Mouse (Mus musculus) G1E (cell line): ENCODE data around the gene Gm6614. TPM values are rescaled to one million over a fixed set of nuclear protein-coding genes. Genes with fewer than 3 reads are reported as not detected.
"Not testable (repeated sequence)": the region's sequence is repeated elsewhere in the genome, so short reads cannot be mapped to it uniquely, and the experiment has no call there.

ENCODE experiments used
- ATAC-seq: 2 replicates; pipeline ENCODE4 v1.8.0; 2016; ENCODE audit warnings: mild to moderate bottlenecking; ENCODE audit not compliant: insufficient number of reproducible peaks, poor library complexity, low FRiP score, severe bottlenecking; ENCODE audit errors: extremely low read depth
- DNase-seq: peaks from one replicate; pipeline ENCODE4 v3.0.0; 2012; ENCODE audit warnings: low spot score
- H3K27me3 ChIP-seq: 2 replicates; pipeline ENCODE4 v1.6.1; 2012; ENCODE audit warnings: mild to moderate bottlenecking, low read length, inconsistent platforms; ENCODE audit not compliant: insufficient read depth
- H3K36me3 ChIP-seq: replicated peaks from 2 replicates; pipeline ENCODE3; 2012; ENCODE audit warnings: mild to moderate bottlenecking, inconsistent platforms
- H3K4me1 ChIP-seq: 2 replicates; pipeline ENCODE4 v1.6.1; 2012; ENCODE audit warnings: low read depth, low read length, inconsistent platforms, mixed read lengths; ENCODE audit not compliant: insufficient read depth
- H3K4me3 ChIP-seq: 2 replicates; pipeline ENCODE4 v1.5.1; 2012; ENCODE audit warnings: low read depth, mild to moderate bottlenecking, inconsistent platforms, low read length, moderate library complexity, mixed read lengths
- H3K9me3 ChIP-seq: replicated peaks from 2 replicates; pipeline ENCODE4 v1.6.1; 2012; ENCODE audit warnings: inconsistent platforms
- CTCF ChIP-seq: IDR thresholded peaks from 2 replicates; pipeline ENCODE4 v1.5.1; 2012; ENCODE audit warnings: low read depth, low read length, inconsistent platforms, mixed read lengths
- GATA1 ChIP-seq: IDR thresholded peaks from 2 replicates; pipeline ENCODE4 v1.6.1; 2012; ENCODE audit warnings: borderline replicate concordance, low read length, inconsistent platforms, mixed read lengths
- GATA2 ChIP-seq: IDR thresholded peaks from 2 replicates; pipeline ENCODE4 v1.6.1; 2012; ENCODE audit warnings: low read depth, low read length, inconsistent platforms, borderline replicate concordance
- POLR2AphosphoS5 ChIP-seq: IDR thresholded peaks from 2 replicates; pipeline ENCODE4 v1.6.1; 2012; ENCODE audit warnings: low read depth, low read length, inconsistent platforms; ENCODE audit not compliant: insufficient replicate concordance
- TAL1 ChIP-seq: conservative IDR thresholded peaks from 2 replicates; pipeline ENCODE4 v1.6.1; 2012; ENCODE audit warnings: low read depth, low read length, inconsistent platforms, mixed read lengths
- polyA plus RNA-seq: library from polyadenylated mRNA; stranded (reverse); fragments of >175 nt; gene quantifications from 2 replicates; pipeline ENCODE4 v1.2.3, GENCODE M21; 2012
- total RNA-seq, 2 experiments: library from RNA; stranded (forward) in 1 of 2; stranded (reverse) in 1 of 2; fragments of 200-1000 nt in 1 of 2; fragments of >200 nt in 1 of 2; fragmentation: Nextera tagmentation in 1 of 2; gene quantifications; 2 replicates each; pipeline ENCODE4 v1.2.3; 2014 to 2017

Gene Gm6614
- total RNA-seq (2014; fragmentation: Nextera tagmentation) = not detected in 2 replicates
- total RNA-seq (2017) = 0.05 TPM in 1 of 2 replicates, not detected in the other
- not detected in 2 replicates for polyA plus RNA-seq

DNA sequence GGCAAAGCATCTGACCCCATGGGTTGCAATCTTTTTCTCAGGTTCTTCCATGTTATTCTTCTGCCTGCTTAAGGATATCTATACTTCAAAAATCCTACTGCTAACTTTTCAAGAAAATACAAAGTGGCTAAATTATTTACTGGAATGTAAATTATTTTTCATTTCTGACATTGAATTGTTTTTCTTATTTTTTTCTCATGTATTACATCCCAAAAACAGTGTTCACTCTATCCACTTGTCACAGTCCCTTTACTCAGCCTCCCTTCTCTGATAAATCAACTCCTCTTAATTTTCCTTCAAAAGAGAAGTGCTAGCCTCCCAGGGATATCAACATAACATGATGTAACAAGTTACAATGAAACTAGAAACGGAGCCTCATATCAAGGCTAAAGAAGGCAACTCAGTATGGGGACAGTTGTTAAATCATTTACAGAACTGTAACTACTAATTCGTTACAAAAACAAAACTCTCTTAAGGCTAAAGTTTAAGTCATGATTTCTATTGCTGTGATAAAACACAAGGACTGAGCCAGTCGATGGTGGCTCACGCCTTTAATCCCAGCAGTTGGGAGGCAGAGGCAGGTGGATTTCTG is at the start of gene Gm6614:
Gm6614 (minus strand) TSS at position 51 of the 592 bp plus-strand sequence.
- DNase-seq = no peak
- TF ChIP-seq TAL1 (no peak), CTCF (no peak), GATA2 (no peak), POLR2AphosphoS5 (no peak), GATA1 (no peak)

DNA sequence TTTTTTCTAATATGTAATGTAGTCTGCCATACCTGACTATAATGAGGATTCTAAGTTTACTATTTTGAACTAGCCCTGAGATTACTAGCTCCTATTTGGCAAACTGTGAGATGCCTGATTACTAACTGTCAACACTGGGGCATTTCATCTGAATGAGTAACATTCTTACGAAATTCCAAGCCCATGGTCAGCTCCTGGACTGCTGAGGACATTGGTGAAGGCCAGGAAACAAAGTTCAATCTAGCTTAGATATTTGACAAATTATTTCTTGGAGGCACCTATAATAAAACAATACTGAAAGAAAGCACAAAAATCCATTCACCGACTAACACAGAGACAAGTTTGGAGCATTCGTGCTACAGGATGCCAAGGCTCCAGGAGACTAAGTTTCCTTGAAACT is 47.1 kb upstream of the Gm6614 start:
- not testable (repeated sequence) for H3K4me3 ChIP-seq, H3K27me3 ChIP-seq, H3K4me1 ChIP-seq, DNase-seq, H3K36me3 ChIP-seq, H3K9me3 ChIP-seq, ATAC-seq

More for the DNA sequence above, at the start of gene Gm6614:
- Histone ChIP-seq H3K4me1 (no peaks in the 10 kb centered on the region), H3K4me3 (no peak within 1 kb of the TSS), H3K9me3 (no peaks in the 10 kb centered on the region), H3K36me3 (no peaks in the 10 kb centered on the region), H3K27me3 (no peaks in the 10 kb centered on the region)
- no peak for ATAC-seq

DNA sequence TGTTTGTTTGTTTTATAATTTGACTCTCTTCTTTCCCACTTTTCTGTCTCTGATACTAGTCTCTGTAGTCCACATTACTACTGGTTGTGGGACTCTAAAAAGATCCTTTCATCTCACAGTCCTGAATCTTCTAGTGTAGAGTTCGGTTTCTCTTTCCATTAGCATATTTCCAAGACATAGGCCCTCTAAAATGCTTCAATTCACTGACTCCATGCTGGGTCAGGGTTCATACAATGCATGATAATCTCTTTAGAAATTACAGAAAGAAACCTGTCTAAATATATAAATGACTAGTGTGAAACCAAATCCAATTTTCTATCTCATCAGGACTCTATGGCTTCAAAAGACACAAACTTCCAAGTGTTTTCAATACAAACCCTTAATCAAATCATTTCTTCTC is 36.5 kb upstream of the Gm6614 start:
- DNase-seq (no peak), ATAC-seq (no peak)
- Histone ChIP-seq H3K4me3 (no peak overlapping the region), H3K36me3 (no peaks in the 10 kb centered on the region), H3K9me3 (no peaks in the 10 kb centered on the region), H3K4me1 (no peaks in the 10 kb centered on the region), H3K27me3 (no peaks in the 10 kb centered on the region)
- TF ChIP-seq POLR2AphosphoS5 = no peak
- TF ChIP-seq GATA2 = no peak
- TF ChIP-seq GATA1 = no peak
- TF ChIP-seq TAL1 = no peak
- no peak for TF ChIP-seq CTCF

- Histone ChIP-seq H3K36me3 (no peaks in the 10 kb centered on the region), H3K4me3 (no peak overlapping the region), H3K9me3 (no peaks in the 10 kb centered on the region), H3K27me3 (no peaks in the 10 kb centered on the region), H3K4me1 (no peaks in the 10 kb centered on the region)
- TF ChIP-seq TAL1 (no peak), GATA2 (no peak), CTCF (no peak), POLR2AphosphoS5 (no peak)
- ATAC-seq (no peak), DNase-seq (no peak)
Measured at GRCm38 (mm10) chr6:142045746-142046145, 34.5 kb upstream of the Gm6614 start.

GRCm38 (mm10) chr6:142041896-142042295 is 30.7 kb upstream of the Gm6614 start:
- Histone ChIP-seq H3K27me3 (no peaks in the 10 kb centered on the region), H3K36me3 (no peaks in the 10 kb centered on the region), H3K4me3 (no peak overlapping the region), H3K4me1 (no peaks in the 10 kb centered on the region), H3K9me3 (no peaks in the 10 kb centered on the region)
- TF ChIP-seq TAL1 (no peak), GATA2 (no peak), POLR2AphosphoS5 (no peak), CTCF (no peak), GATA1 (no peak)
- DNase-seq (no peak), ATAC-seq (no peak)

GRCm38 (mm10) chr6:142040306-142041175 is 29.3 kb upstream of the Gm6614 start:
- H3K4me1 ChIP-seq = no peaks in the 10 kb centered on the region
- TF ChIP-seq GATA2 = no peak
- TF ChIP-seq CTCF = peak; percentile 63; the same call in 1 of the 2 replicates
- ATAC-seq (peak; percentile 62), DNase-seq (no peak)
- H3K4me3 ChIP-seq = no peak overlapping the region
- H3K36me3 ChIP-seq = no peaks in the 10 kb centered on the region
- H3K27me3 ChIP-seq = no peaks in the 10 kb centered on the region
- H3K9me3 ChIP-seq = no peaks in the 10 kb centered on the region

DNA sequence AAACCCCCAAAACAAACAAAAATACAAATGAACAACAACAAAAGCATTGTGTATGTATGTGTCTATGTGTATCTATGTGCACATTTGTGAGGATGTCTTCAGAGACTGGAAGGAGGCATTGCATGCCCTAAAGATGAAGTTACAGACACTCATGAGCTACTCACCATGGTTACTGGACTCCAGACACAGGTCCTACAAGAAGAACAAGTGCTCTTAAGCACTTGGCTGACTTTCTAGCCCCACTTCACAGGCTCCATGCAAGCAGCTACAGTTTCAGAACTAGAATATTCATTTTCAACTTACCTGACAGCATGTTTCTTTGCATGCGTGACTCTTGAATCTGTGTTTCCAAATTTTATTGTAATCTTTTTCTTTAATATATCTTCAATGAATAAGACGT is 24.6 kb upstream of the Gm6614 start:
- no peaks in the 10 kb centered on the region for H3K9me3 ChIP-seq
- TF ChIP-seq GATA1 (no peak), POLR2AphosphoS5 (no peak)
- DNase-seq (no peak), ATAC-seq (no peak)
- H3K4me1 ChIP-seq = no peaks in the 10 kb centered on the region
- no peak overlapping the region for H3K4me3 ChIP-seq
- H3K36me3 ChIP-seq = no peaks in the 10 kb centered on the region
- no peaks in the 10 kb centered on the region for H3K27me3 ChIP-seq
